Mouse (Mus musculus) neural tube, embryonic 12.5 days (tissue): Measurements from ENCODE around the gene Tbc1d13. TPM values are rescaled to one million over a fixed set of nuclear protein-coding genes. Genes with fewer than 3 reads are reported as not detected.

Experiments
- ATAC-seq: fragments of 200-750 bp; cut with Nextera tagmentation; 2 replicates; pipeline ENCODE4 v1.8.0; 2017; ENCODE audit warnings: low read depth, mild to moderate bottlenecking, moderate TSS enrichment, moderate library complexity; ENCODE audit not compliant: low FRiP score
- H3K27ac ChIP-seq: fragments of 300-500 bp; sonication (generic); 2 replicates; pipeline ENCODE4 v1.5.1; 2016
- H3K27me3 ChIP-seq: fragments of 300-500 bp; sonication (generic); replicated peaks from 2 replicates; pipeline ENCODE4 v1.6.1; 2016; ENCODE audit warnings: mild to moderate bottlenecking
- H3K36me3 ChIP-seq: fragments of 300-500 bp; sonication (generic); 2 replicates; pipeline ENCODE4 v1.6.1; 2016; ENCODE audit warnings: mild to moderate bottlenecking
- H3K4me1 ChIP-seq: fragments of 300-500 bp; sonication (generic); 2 replicates; pipeline ENCODE4 v1.6.1; 2016
- H3K4me2 ChIP-seq: fragments of 300-500 bp; sonication (generic); replicated peaks from 2 replicates; pipeline ENCODE4 v1.6.1; 2016; ENCODE audit warnings: mild to moderate bottlenecking
- H3K4me3 ChIP-seq: fragments of 300-500 bp; sonication (generic); 2 replicates; pipeline ENCODE4 v1.5.1; 2016
- H3K9ac ChIP-seq: fragments of 300-500 bp; sonication (generic); 2 replicates; pipeline ENCODE4 v1.6.1; 2016; ENCODE audit warnings: mild to moderate bottlenecking
- H3K9me3 ChIP-seq: fragments of 300-500 bp; sonication (generic); 2 replicates; pipeline ENCODE4 v1.6.1; 2016; ENCODE audit warnings: mild to moderate bottlenecking
- WGBS: fragments of 180-500 bp; shearing (Covaris S2); methylation state at CpG from one replicate; pipeline ENCODE4 v1.1.7; 2016; 5-methylcytosine and 5-hydroxymethylcytosine counted together
- polyA plus RNA-seq: library from polyadenylated mRNA; unstranded; fragments of >200 nt; fragmentation: Nextera tagmentation; extraction: Ambion mirVana; gene quantifications from 2 replicates; pipeline ENCODE4 v1.2.1, GENCODE M21; 2016

Tbc1d13 gene
- 8.2 and 11.3 TPM in 2 replicates for polyA plus RNA-seq

- Histone ChIP-seq H3K9me3 (no peaks in the 10 kb centered on the region), H3K9ac (peak within 1 kb of the TSS; percentile 55), H3K4me1 (peaks cover 19% of the 10 kb centered on the region), H3K27ac (0 out of 2 replicates have a peak within 1 kb of the TSS, but pooled peaks have one; percentile 7), H3K4me3 (peak within 1 kb of the TSS; percentile 73), H3K4me2 (peak within 1 kb of the TSS; percentile 76), H3K27me3 (no peaks in the 10 kb centered on the region), H3K36me3 (peaks cover 24% of the 10 kb centered on the region)
- peak; percentile 95 for ATAC-seq
- under 1% methylated on average over 46 of the region's 46 CpGs for WGBS
Measured at GRCm38 (mm10) chr2:30133613-30134377, at the start of gene Tbc1d13. Gene Tbc1d13, plus strand, starts transcription at chr2:30133746.

- WGBS = 56% methylated on average over 5 of the region's 5 CpGs
- no peak overlapping the region for H3K4me3 ChIP-seq
Measured at GRCm38 (mm10) chr2:30084113-30084512, 49.4 kb upstream of the Tbc1d13 start.

GRCm38 (mm10) chr2:30084632-30085031, 48.9 kb upstream of the Tbc1d13 start:
- H3K27ac ChIP-seq = no peak overlapping the region
- H3K9ac ChIP-seq = peak overlapping the region; percentile 38; the same call in 1 of the 2 replicates
- H3K36me3 ChIP-seq = no peaks in the 10 kb centered on the region
- H3K4me3 ChIP-seq = peak overlapping the region; percentile 13; the same call in 1 of the 2 replicates
- peaks cover 11% of the 10 kb centered on the region; the same call in 1 of the 2 replicates for H3K4me1 ChIP-seq
- 8% methylated on average over 12 of the region's 12 CpGs for WGBS
- H3K27me3 ChIP-seq = no peaks in the 10 kb centered on the region
- no peak for ATAC-seq
- peak overlapping the region; percentile 51 for H3K4me2 ChIP-seq
- no peaks in the 10 kb centered on the region for H3K9me3 ChIP-seq

More at GRCm38 (mm10) chr2:30084113-30084512, 49.4 kb upstream of the Tbc1d13 start:
- Histone ChIP-seq H3K27me3 (no peaks in the 10 kb centered on the region), H3K9ac (no peak overlapping the region), H3K4me2 (peak overlapping the region; percentile 51), H3K4me1 (peaks cover 11% of the 10 kb centered on the region; the same call in 1 of the 2 replicates), H3K36me3 (no peaks in the 10 kb centered on the region), H3K27ac (no peak overlapping the region), H3K9me3 (no peaks in the 10 kb centered on the region)
- ATAC-seq = no peak

GRCm38 (mm10) chr2:30087310-30087709, 46.2 kb upstream of the Tbc1d13 start:
- Histone ChIP-seq H3K36me3 (peaks cover 16% of the 10 kb centered on the region), H3K4me2 (no peak overlapping the region), H3K9ac (no peak overlapping the region), H3K9me3 (no peaks in the 10 kb centered on the region), H3K4me3 (no peak overlapping the region), H3K27me3 (no peaks in the 10 kb centered on the region), H3K27ac (no peak overlapping the region), H3K4me1 (peaks cover 11% of the 10 kb centered on the region; the same call in 1 of the 2 replicates)
- no peak for ATAC-seq
- 92% methylated on average over 4 of the region's 4 CpGs for WGBS

GRCm38 (mm10) chr2:30091521-30091920, 42.0 kb upstream of the Tbc1d13 start:
- no peak overlapping the region for H3K27ac ChIP-seq
- no peak for ATAC-seq

GRCm38 (mm10) chr2:30092280-30092918, 41.1 kb upstream of the Tbc1d13 start:
- Histone ChIP-seq H3K4me2 (peak overlapping the region; percentile 70), H3K4me1 (peaks cover 17% of the 10 kb centered on the region; the same call in 1 of the 2 replicates), H3K27ac (0 out of 2 replicates have a peak overlapping the region, but pooled peaks have one; percentile 7), H3K36me3 (peaks cover 21% of the 10 kb centered on the region), H3K27me3 (no peaks in the 10 kb centered on the region), H3K9me3 (no peaks in the 10 kb centered on the region), H3K9ac (no peak overlapping the region), H3K4me3 (no peak overlapping the region; the same call in 1 of the 2 replicates)
- 58% methylated on average over 6 of the region's 6 CpGs for WGBS
- ATAC-seq = no peak

More at GRCm38 (mm10) chr2:30091521-30091920, 42.0 kb upstream of the Tbc1d13 start:
- WGBS = 95% methylated on average over 12 of the region's 12 CpGs
- Histone ChIP-seq H3K9ac (no peak overlapping the region), H3K4me2 (no peak overlapping the region), H3K36me3 (peaks cover 19% of the 10 kb centered on the region), H3K4me3 (no peak overlapping the region; the same call in 1 of the 2 replicates), H3K9me3 (no peaks in the 10 kb centered on the region), H3K4me1 (peaks cover 17% of the 10 kb centered on the region; the same call in 1 of the 2 replicates), H3K27me3 (no peaks in the 10 kb centered on the region)

GRCm38 (mm10) chr2:30093471-30094207, 39.9 kb upstream of the Tbc1d13 start, which contains the start of gene Zdhhc12:
Gene Zdhhc12, minus strand, starts transcription at chr2:30093648.
- Histone ChIP-seq H3K9ac (peak within 1 kb of the TSS; percentile 61), H3K4me1 (peaks cover 17% of the 10 kb centered on the region; the same call in 1 of the 2 replicates), H3K27me3 (no peaks in the 10 kb centered on the region), H3K4me2 (peak within 1 kb of the TSS; percentile 70), H3K4me3 (peak within 1 kb of the TSS; percentile 67), H3K9me3 (no peaks in the 10 kb centered on the region), H3K36me3 (peaks cover 31% of the 10 kb centered on the region), H3K27ac (0 out of 2 replicates have a peak within 1 kb of the TSS, but pooled peaks have one; percentile 7)
- peak; percentile 90 for ATAC-seq
- WGBS = under 1% methylated on average over 51 of the region's 51 CpGs

- H3K4me3 ChIP-seq = peak overlapping the region; percentile 67
- no peaks in the 10 kb centered on the region for H3K9me3 ChIP-seq
- H3K36me3 ChIP-seq = peaks cover 36% of the 10 kb centered on the region
- H3K4me2 ChIP-seq = peak overlapping the region; percentile 70
- H3K4me1 ChIP-seq = peaks cover 17% of the 10 kb centered on the region; the same call in 1 of the 2 replicates
- H3K27ac ChIP-seq = no peak overlapping the region
- H3K9ac ChIP-seq = peak overlapping the region; percentile 61
- ATAC-seq = no peak
- 3% methylated on average over 13 of the region's 13 CpGs for WGBS
- no peaks in the 10 kb centered on the region for H3K27me3 ChIP-seq
Measured at GRCm38 (mm10) chr2:30094208-30094588, 39.3 kb upstream of the Tbc1d13 start.

- Histone ChIP-seq H3K9ac (0 out of 2 replicates have a peak overlapping the region, but pooled peaks have one; percentile 26), H3K27ac (no peak overlapping the region), H3K36me3 (peaks cover 41% of the 10 kb centered on the region), H3K27me3 (no peaks in the 10 kb centered on the region), H3K4me1 (peaks cover 17% of the 10 kb centered on the region; the same call in 1 of the 2 replicates), H3K4me3 (no peak overlapping the region), H3K9me3 (no peaks in the 10 kb centered on the region), H3K4me2 (no peak overlapping the region)
- 82% methylated on average over 2 of the region's 2 CpGs for WGBS
- ATAC-seq = no peak
Measured at GRCm38 (mm10) chr2:30095882-30096527, 37.5 kb upstream of the Tbc1d13 start.

GRCm38 (mm10) chr2:30100214-30100613, 33.3 kb upstream of the Tbc1d13 start:
- no peak overlapping the region for H3K4me3 ChIP-seq
- WGBS = 77% methylated on average over 4 of the region's 4 CpGs
- H3K27me3 ChIP-seq = no peaks in the 10 kb centered on the region
- no peak overlapping the region for H3K4me2 ChIP-seq
- no peak overlapping the region for H3K9ac ChIP-seq
- ATAC-seq = no peak
- no peak overlapping the region for H3K27ac ChIP-seq
- peaks cover 68% of the 10 kb centered on the region for H3K36me3 ChIP-seq
- H3K4me1 ChIP-seq = no peaks in the 10 kb centered on the region
- no peaks in the 10 kb centered on the region for H3K9me3 ChIP-seq

- no peaks in the 10 kb centered on the region for H3K4me1 ChIP-seq
- H3K9ac ChIP-seq = no peak overlapping the region
- H3K4me2 ChIP-seq = no peak overlapping the region
- H3K27me3 ChIP-seq = no peaks in the 10 kb centered on the region
- H3K4me3 ChIP-seq = no peak overlapping the region
- H3K9me3 ChIP-seq = no peaks in the 10 kb centered on the region
- H3K36me3 ChIP-seq = peaks cover 82% of the 10 kb centered on the region
- ATAC-seq = no peak
- no peak overlapping the region for H3K27ac ChIP-seq
Measured at GRCm38 (mm10) chr2:30106364-30106763, 27.2 kb upstream of the Tbc1d13 start.
